Comparison of ENCODE assay signal across 8 mouse cellular contexts in genomic region chr12:111731822-111732807, GRCm38 (mm10). TPM values are rescaled to one million over a fixed set of nuclear protein-coding genes. Genes with fewer than 3 reads are reported as not detected.
DNase-seq lines count a peak whose midpoint lies in the region; ATAC-seq and TF ChIP-seq lines count a peak whose summit lies in the region.

No protein-coding gene starts in this region.

- H3K4me1 ChIP-seq in cortical plate, adult 2 months (ENCODE audit: control insufficient read depth, insufficient read depth, low read length): no peaks in the 10 kb centered on the region

- intact Hi-C loops in left cerebral cortex, postnatal 10 days (cut with DNase I): no loop called here

- no peak overlapping the region for H3K4me3 ChIP-seq in cortical plate, adult 2 months (ENCODE audit: insufficient read depth, low read length)

- DNase-seq in adipocyte (ENCODE audit: low spot score): peak; percentile 24
- peak; percentile 91 for DNase-seq in gastrocnemius, postnatal 10 days
- peak; percentile 93 for DNase-seq in induced T-regulatory cell, adult 2 months (ENCODE audit: low read depth)
- DNase-seq in left cerebral cortex, postnatal 10 days (ENCODE audit: extremely low spot score in 1 of 2, low spot score in 2 of 2): peak; percentile 82 to 93
- peak; percentile 92 for DNase-seq in right cerebral cortex, postnatal 14 days
- DNase-seq in urinary bladder, postnatal 25 days (ENCODE audit: low spot score): peak; percentile 86

- peak overlapping the region; percentile 30 for H3K27ac ChIP-seq in cortical plate, adult 2 months (ENCODE audit: insufficient read depth, low read length)

- ATAC-seq in megakaryocyte-erythroid progenitor cell, adult 5-6 weeks (replicated peaks; ENCODE audit: low FRiP score, low TSS enrichment, poor library complexity, severe bottlenecking): peak; percentile 96

- peak; percentile 84 for TF ChIP-seq CTCF in cortical plate, adult 2 months (IDR thresholded peaks at IDR 0.05; ENCODE audit: extremely low read depth, insufficient read depth, low read length)

- peak; percentile 46; the same call in 1 of the 2 replicates for TF ChIP-seq POLR2A in cortical plate, adult 2 months (IDR thresholded peaks at IDR 0.05; ENCODE audit: extremely low read depth, insufficient read depth, low read length)

RNA-seq across cellular contexts. Expression of gene Apopt1, which starts 19.1 kb away (rescaled TPM):
- polyA plus RNA-seq in cortical plate, adult 2 months (2012; rRNA removed): 48.4 and 52.6 TPM in 2 replicates
- total RNA-seq in gastrocnemius, postnatal 10 days (2021): 10 to 100 TPM; 34.7 to 39.5 TPM
- total RNA-seq in left cerebral cortex, postnatal 10 days (2021): 10 to 100 TPM; 37.9 to 38.6 TPM
- total RNA-seq in megakaryocyte-erythroid progenitor cell, adult 5-6 weeks (2014; fragmentation: Nextera tagmentation): 62.7 and 67.7 TPM in 2 replicates
- total RNA-seq in megakaryocyte-erythroid progenitor cell, adult 5-6 weeks (2017): 55.5 and 56.4 TPM in 2 replicates

RNA-seq across cellular contexts. Expression of gene Bag5, which starts 19.1 kb away (rescaled TPM):
- polyA plus RNA-seq in cortical plate, adult 2 months (2012; rRNA removed): 49.6 and 51.0 TPM in 2 replicates
- total RNA-seq in gastrocnemius, postnatal 10 days (2021): 10 to 100 TPM; 17.5 to 21.1 TPM
- total RNA-seq in left cerebral cortex, postnatal 10 days (2021): 10 to 100 TPM; 40.6 to 43.2 TPM
- total RNA-seq in megakaryocyte-erythroid progenitor cell, adult 5-6 weeks (2014; fragmentation: Nextera tagmentation): 27.7 and 28.9 TPM in 2 replicates
- 33.0 and 52.3 TPM in 2 replicates for total RNA-seq in megakaryocyte-erythroid progenitor cell, adult 5-6 weeks (2017)

RNA-seq across cellular contexts. Expression of gene Klc1, which starts 26.5 kb away (rescaled TPM):
- 790 and 835 TPM in 2 replicates for polyA plus RNA-seq in cortical plate, adult 2 months (2012; rRNA removed)
- 10 to 100 TPM; 81.0 to 96.2 TPM for total RNA-seq in gastrocnemius, postnatal 10 days (2021)
- total RNA-seq in left cerebral cortex, postnatal 10 days (2021): 100 to 1,000 TPM; 901 to 907 TPM
- total RNA-seq in megakaryocyte-erythroid progenitor cell, adult 5-6 weeks (2014; fragmentation: Nextera tagmentation): 35.3 and 58.3 TPM in 2 replicates
- 28.3 and 36.1 TPM in 2 replicates for total RNA-seq in megakaryocyte-erythroid progenitor cell, adult 5-6 weeks (2017)

RNA-seq across cellular contexts. Expression of gene Trmt61a, which starts 54.2 kb away (rescaled TPM):
- polyA plus RNA-seq in cortical plate, adult 2 months (2012; rRNA removed): 20.0 and 20.8 TPM in 2 replicates
- total RNA-seq in gastrocnemius, postnatal 10 days (2021): 1 to 10 TPM; 3.8 to 5.4 TPM
- total RNA-seq in left cerebral cortex, postnatal 10 days (2021): 10 to 100 TPM; 19.2 to 19.5 TPM
- total RNA-seq in megakaryocyte-erythroid progenitor cell, adult 5-6 weeks (2014; fragmentation: Nextera tagmentation): 20.5 and 26.7 TPM in 2 replicates
- total RNA-seq in megakaryocyte-erythroid progenitor cell, adult 5-6 weeks (2017): 11.1 and 15.4 TPM in 2 replicates

RNA-seq across cellular contexts. Expression of gene Ckb, which starts 60.0 kb away (rescaled TPM):
- polyA plus RNA-seq in cortical plate, adult 2 months (2012; rRNA removed): 3,152 and 3,325 TPM in 2 replicates
- 10 to 100 TPM; 37.7 to 68.3 TPM for total RNA-seq in gastrocnemius, postnatal 10 days (2021)
- 1,000 to 10,000 TPM in 1 of 2 experiments, 100 to 1,000 TPM in 1; 966 to 1,046 TPM for total RNA-seq in left cerebral cortex, postnatal 10 days (2021)
- 2.7 TPM in 1 of 2 replicates, not detected in the other for total RNA-seq in megakaryocyte-erythroid progenitor cell, adult 5-6 weeks (2014; fragmentation: Nextera tagmentation)
- total RNA-seq in megakaryocyte-erythroid progenitor cell, adult 5-6 weeks (2017): 1.5 and 4.4 TPM in 2 replicates

Comparison
In these comparisons a context has a peak if more than half of its experiments do, and no peak if none do; other contexts are left out.
1. DNase-seq: peak in every context shown above with its lines; median percentile 93 in induced T-regulatory cell, adult 2 months; 92 in right cerebral cortex, postnatal 14 days; 91 in gastrocnemius, postnatal 10 days; 88 in left cerebral cortex, postnatal 10 days; 86 in urinary bladder, postnatal 25 days; 24 in adipocyte.
2. RNA of gene Klc1, which starts 26.5 kb away (total RNA-seq): 901 to 907 TPM in left cerebral cortex, postnatal 10 days; 81.0 to 96.2 TPM in gastrocnemius, postnatal 10 days and 28.3 to 58.3 TPM in megakaryocyte-erythroid progenitor cell, adult 5-6 weeks; every median in the first group is over 4 times any median in the second.